Mouse (Mus musculus) megakaryocyte, adult 5-6 weeks (primary cell): ENCODE measurements around the gene Paxip1. TPM values are rescaled to one million over a fixed set of nuclear protein-coding genes. Genes with fewer than 3 reads are reported as not detected.

Experiments
- ATAC-seq: 2 replicates; pipeline ENCODE4 v1.8.0; 2016; ENCODE audit warnings: mild to moderate bottlenecking, inconsistent platforms; ENCODE audit not compliant: poor library complexity, severe bottlenecking
- total RNA-seq, 2 experiments: library from RNA; stranded (forward) in 1 of 2; stranded (reverse) in 1 of 2; fragments of 153-499, 151-499 nt in 1 of 2; fragments of 221-1000, 200-1000 nt in 1 of 2; gene quantifications; 2 replicates each; pipeline versions ENCODE4 v1.2.3 to v1.2.4; 2015 to 2017

Paxip1 gene
- total RNA-seq (2015) (26.9 and 29.6 TPM in 2 replicates), total RNA-seq (2017) (23.9 and 33.0 TPM in 2 replicates)

GRCm38 (mm10) chr5:27791303-27792172 lies at the start of gene Paxip1:
Paxip1 (minus strand) TSS chr5:27791691.
- peak; percentile 84 for ATAC-seq

DNA sequence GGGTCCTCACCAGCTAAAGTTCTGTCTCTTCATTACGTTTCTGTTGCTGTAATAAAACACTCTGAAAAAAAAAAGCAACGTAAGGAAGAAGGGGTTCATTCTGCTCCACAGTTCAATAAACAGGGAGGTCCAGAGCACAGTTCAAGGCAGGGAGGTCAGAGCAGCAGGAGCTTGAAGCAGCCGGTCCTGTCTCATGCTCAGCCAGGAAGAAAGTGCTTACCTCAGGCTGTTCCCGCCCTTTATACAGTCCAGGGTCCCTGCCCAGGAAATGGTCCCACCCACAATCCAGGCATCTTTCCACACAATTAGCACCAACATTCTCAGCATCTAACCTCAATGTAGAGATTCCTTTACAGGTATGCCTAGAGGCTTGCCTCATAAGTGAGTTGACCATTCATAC lies 46.6 kb upstream of the Paxip1 start:
- ATAC-seq, result no peak

GRCm38 (mm10) chr5:27835096-27835495 lies 43.6 kb upstream of the Paxip1 start:
- ATAC-seq, result no peak

DNA sequence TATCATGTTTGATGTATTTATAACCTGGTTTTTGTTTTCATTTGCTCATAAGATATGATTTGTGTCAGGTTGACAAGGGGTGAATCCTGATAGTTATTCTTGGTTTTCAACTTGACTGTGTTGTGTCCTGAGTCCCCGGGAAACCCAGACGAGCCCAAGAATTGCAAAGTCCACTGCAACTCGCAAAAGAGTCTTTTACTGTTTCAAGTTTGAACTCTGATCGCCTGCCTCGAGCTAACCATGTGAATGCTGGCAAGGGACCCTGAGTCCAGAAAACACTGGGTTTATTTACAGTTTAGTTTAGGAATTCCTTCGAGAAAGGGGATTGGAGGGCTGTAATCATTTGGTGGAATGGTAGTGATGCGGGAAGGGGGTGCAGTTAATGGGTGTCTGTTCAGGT lies 36.5 kb upstream of the Paxip1 start:
- no peak for ATAC-seq

GRCm38 (mm10) chr5:27821161-27821560 lies 29.7 kb upstream of the Paxip1 start:
- ATAC-seq, result no peak

- ATAC-seq, result no peak
Observed at GRCm38 (mm10) chr5:27818840-27819672, 27.6 kb upstream of the Paxip1 start.

DNA sequence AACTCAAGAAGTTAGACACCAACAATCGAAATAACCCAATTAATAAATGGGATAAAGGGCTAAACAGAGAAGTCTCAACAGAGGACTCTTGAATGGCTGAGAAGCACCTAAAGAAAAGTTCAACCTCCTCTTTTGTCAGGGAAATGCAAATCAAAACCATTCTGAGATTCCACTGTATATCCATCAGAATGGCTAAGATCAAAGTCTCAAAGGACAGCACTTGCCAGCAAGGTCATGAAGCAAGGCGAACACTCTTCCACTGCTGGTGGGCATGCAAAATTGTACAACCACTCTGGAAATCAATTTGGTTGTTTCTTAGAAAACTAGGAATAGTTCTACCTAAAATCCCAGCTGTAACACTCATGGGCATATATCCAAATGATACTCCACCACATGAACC lies 22.8 kb upstream of the Paxip1 start:
- no peak for ATAC-seq

- peak; percentile 56 for ATAC-seq
Observed at GRCm38 (mm10) chr5:27793923-27794322, 2.4 kb upstream of the Paxip1 start.

GRCm38 (mm10) chr5:27792531-27793205 lies 1.2 kb upstream of the Paxip1 start:
- ATAC-seq, result no peak

DNA sequence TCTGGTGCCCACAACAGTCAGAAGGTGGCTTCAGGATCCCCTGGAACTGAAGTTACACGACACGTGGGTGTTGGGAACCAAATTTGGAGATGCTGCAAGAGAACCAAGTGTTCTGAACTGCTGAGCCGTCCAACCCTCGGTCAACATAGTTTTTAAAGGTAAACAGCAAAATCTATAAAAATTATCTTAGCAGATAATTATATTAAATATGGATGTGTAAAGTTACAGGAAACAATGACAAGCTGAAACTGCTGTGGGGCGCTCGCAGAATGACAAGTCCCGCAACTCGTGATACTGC lies 631 bp upstream of the Paxip1 start:
- ATAC-seq, result no peak

- peak; percentile 19; the same call in 1 of the 2 replicates for ATAC-seq
Observed at GRCm38 (mm10) chr5:27790910-27791288, 592 bp downstream of the Paxip1 start.

GRCm38 (mm10) chr5:27790086-27790909 lies 1.2 kb downstream of the Paxip1 start:
- ATAC-seq, result no peak

DNA sequence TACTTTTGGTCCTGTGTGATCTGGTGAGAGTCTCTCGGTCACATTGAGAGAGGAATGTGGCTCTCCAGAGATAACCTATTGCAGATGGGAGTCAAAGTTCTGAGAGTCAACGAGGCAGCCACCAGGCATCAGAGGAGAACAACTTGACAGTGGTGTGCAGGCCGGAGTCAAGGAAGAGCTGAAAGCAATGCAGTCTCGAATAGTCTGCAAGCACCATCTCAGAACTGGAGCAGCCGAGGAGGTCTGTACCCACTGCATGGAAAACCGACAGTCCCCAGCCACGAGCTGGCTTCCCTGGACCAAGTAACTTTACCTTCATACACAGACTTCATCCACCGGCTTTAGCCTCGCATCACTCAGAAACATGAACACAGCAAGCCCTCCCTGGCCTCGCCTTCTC lies 1.9 kb downstream of the Paxip1 start:
- ATAC-seq, result no peak

DNA sequence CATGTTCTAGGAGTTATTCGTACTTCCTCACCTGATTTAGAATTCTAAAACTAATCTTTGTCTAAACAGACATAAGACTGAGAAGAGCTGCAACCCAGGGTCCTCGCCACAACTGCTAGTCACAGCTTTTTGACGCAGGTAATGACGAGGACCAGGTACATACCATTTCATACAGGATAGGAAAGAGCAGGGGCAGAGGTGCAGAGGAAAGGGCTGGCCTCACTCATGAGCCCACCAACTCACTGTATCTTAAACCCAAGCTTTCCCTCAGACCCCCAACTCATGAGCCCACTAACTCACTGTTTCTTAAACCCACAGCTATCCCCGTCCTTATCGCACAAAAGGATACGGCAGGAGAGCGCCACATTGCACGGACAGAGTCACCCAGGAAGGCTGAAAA lies 8.1 kb downstream of the Paxip1 start:
- ATAC-seq, result no peak

- no peak for ATAC-seq
Observed at GRCm38 (mm10) chr5:27767948-27768347, 23.5 kb downstream of the Paxip1 start.

DNA sequence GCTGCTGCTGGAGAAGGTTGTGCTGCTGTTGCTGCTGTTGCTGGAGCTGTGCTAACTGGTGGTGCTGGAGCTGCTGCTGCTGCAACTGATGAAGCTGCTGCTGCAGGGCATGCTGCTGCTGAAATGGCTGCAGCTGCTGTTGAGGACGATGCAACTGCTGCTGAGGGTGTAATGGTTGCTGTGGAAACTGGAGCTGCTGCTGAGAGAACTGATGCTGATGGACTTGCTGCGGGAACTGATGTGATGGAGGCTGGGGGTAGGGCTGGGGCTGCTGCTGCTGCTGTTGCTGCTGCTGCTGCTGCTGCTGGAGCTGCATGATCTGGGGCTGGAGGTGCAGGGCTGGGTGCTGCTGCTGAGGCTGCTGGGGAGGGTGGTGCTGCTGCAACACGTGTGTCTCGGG lies 25.7 kb downstream of the Paxip1 start:
- no peak for ATAC-seq

GRCm38 (mm10) chr5:27744944-27745343 lies 46.5 kb downstream of the Paxip1 start:
- ATAC-seq, result 0 out of 2 replicates have a peak, but pooled peaks have one; percentile 38

DNA sequence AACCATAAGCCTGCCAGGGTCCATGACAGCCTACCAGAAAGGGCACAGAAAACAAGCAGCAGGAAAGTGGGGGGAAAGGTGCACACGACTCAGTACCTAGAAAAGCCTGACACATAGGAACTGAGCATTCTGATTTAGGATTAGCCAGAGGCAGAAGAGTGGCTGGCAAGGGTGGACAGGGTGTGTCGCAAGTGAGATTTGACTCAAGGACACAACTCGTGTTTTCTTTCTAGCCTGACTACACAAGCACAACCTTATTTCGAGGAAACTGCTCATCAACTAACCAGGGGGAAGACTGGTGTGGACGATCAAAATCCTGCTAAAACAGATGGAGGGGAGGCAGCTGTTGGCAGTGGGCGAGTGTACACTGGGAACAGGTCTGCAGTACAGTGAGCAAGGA lies 52.3 kb downstream of the Paxip1 start:
- ATAC-seq, result no peak

- peak; percentile 49; the same call in 1 of the 2 replicates for ATAC-seq
Observed at GRCm38 (mm10) chr5:27737168-27737567, 54.3 kb downstream of the Paxip1 start.

DNA sequence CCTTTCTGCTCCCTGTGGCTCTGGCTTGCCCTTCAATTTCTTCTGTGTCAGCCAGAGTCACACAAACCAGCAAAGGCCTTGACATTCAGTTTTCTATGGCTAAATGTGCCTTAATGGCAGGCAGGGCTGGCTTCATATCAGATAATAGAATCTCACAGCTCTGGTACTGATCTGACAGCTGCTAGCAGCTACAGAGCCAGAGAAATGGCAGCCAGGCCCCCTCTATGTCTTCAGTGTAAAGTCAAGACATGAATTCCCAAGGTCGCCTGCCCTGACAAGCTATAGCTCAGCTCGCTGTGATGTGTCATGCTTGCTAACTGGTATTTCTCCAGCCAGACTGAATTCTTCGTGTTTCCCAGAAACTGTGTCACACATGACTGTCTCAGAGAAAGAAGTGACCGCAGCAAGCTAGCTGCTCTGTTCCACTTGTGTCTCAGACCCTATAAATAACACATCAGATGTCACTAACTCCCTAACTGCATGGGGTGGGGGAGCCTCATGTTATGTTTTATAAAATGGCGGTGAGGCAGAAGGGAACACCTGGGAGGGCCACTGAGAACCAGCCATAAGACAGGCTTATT lies 59.1 kb downstream of the Paxip1 start:
- no peak for ATAC-seq
